Mouse (Mus musculus): ENCODE data around the gene Tmbim6.
A peak's percentile ranks its signal among the peaks of the same experiment; 100 is the strongest.
"Not testable (repeated sequence)": the region's sequence is repeated elsewhere in the genome, so short reads cannot be mapped to it uniquely, and the experiment has no call there.

Tmbim6 gene

DNA sequence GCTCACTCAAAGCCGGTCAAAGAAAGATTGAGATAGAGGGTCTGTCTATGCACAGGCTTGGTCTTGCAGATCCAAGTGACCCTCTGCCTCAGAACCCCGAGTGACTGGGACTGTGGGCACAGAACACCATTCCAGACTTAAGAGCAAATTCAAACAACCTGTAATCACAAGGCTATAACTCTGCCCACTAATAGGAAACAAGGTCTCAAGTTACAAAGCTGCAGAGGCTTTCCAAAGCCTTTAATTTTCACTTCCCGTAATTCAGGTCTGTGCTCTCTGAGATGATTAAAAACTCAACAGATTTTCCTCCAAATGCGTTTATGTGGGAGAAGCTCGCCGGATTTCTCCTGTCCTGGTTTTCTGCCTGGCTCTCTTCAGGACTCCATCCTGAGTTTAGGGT lies 8.6 kb upstream of the Tmbim6 start:
- no peak for DNase-seq (ENCODE audit: low spot score in 2 of 2)

DNA sequence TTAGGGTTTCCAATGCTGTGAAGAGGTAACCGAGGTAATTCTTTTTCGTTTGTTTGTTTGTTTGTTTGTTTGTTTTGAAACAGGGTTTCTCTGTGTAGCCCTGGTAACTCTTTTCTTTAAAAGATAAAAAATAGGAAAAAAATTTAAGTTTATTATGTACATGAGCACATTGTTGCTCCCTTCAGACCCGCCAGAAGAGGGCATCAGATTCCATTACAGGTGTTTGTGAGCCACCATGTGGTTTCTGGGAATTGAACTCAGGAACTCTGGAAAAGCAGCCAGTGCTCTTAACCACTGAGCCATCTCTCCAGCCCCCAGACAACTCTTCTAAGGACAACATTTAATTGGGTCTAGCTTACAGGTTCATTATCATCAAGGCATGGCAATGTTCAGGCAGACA lies 6.6 kb upstream of the Tmbim6 start:
- DNase-seq (ENCODE audit: low spot score in 2 of 2) = not testable (repeated sequence)

- no peak for DNase-seq (ENCODE audit: low spot score in 2 of 2)
Observed at GRCm38 (mm10) chr15:99386796-99387195, 5.9 kb upstream of the Tmbim6 start.

- no peak for DNase-seq (ENCODE audit: low spot score in 2 of 2)
Observed at GRCm38 (mm10) chr15:99387976-99388375, 4.7 kb upstream of the Tmbim6 start.

DNA sequence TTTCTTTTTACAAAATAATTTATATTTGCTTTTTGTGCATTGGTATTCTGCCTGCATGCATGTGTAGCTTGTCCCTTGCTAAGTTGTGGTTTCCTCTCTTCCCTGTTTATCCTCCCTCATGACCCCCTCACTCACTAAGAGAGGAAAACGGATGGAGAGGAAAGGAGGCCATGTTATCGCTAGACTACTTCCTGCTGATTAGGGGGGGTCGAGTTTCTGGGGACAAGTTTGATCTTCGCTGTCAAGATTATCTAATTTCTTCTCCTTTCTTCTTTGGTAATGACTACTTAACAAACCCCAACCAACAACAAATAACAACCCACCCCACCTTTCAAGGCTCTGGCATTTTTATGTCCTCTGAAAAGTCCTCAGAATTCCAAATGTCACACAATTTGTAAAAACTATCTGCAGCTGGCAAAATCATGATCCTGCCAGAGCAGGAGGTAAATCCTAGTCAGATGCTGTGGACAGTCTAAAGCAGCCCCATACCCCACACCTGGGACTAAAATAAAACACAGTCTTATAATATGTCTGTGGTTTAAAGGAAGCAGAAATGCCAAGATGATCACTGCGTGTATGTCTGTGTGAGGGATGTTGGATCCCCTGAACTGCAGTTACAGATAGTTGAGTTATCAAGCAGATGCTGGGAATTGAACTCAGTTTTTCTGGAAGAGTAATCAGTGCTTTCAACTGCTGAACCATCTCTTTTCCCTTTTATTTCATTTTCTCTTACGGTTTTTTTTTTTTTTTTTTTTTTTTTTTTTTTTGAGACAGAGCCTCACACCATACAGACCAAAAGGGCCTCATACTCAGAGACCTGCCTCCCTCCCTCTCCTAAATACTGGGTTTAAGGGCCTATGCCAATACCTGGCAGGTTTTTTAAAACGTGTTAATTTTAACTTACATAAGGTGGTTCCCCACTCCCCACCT lies 1.9 kb upstream of the Tmbim6 start:
- DNase-seq (ENCODE audit: low spot score in 2 of 2) = no peak

GRCm38 (mm10) chr15:99391975-99392374 lies 707 bp upstream of the Tmbim6 start:
- no peak for DNase-seq (ENCODE audit: low spot score in 2 of 2)

DNA sequence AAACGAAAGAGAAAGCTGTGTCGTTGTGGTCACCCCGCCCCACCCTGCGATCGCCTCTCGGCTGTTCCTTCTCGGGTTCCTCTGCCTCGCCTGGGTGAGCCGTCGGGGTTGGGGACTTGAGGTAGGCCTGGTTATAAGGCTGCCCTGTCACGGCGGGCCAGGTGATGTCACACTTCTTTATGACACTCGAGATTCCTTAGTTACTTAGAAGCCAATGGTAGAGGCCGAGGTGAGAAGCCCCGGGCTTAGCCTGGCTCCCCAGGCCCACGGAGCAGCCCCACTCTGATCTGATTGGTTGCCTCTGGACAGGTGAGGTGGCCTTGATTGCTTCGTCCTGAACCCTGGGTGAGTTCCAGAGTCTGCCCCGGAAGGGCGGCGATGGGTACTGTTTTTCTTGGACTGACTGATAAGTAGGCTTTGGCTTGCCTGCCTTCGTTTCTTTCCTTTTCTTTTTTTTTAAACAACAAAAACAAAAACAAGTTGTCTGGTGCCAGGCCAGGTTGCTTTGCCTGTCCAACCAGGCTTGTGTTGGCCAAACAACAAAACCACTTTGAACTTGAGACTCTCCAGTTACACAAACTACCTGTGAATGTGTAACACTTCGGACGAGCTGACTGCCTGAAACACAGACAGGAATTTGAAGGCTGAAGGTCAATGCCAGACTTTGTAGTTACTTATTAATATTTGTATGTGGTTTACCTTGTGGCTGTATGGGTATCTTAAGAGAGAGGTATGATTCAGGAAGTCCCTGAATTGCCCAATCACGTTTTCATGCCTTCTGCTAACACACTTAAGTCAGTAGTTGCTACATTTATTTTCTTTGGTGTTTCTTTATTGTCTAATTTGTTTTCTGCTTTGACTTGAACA lies 937 bp downstream of the Tmbim6 start:
- peak; percentile 89 for DNase-seq (ENCODE audit: low spot score in 2 of 2)

GRCm38 (mm10) chr15:99396462-99396861 lies 3.8 kb downstream of the Tmbim6 start:
- no peak for DNase-seq (ENCODE audit: low spot score in 2 of 2)

DNA sequence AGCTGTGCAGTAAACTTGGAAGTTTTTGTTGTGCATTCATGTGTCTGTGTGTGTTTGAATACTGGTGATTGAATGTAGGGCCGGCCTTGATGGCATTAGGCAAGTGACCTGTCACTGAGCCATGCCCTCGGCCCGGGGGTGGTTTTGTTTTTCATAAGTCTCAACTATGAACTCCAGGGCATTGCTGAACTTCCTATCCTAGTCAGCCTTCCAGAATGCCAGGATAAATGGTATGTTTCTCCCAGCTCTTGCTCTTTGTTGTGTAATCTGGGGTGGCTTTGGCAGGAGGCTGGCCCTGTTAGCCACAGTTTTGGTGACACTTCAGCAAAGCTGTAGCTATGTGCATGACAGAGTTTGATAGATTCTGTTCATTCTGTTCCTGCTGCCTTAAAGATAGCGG lies 4.2 kb downstream of the Tmbim6 start:
- DNase-seq (ENCODE audit: low spot score in 2 of 2) = no peak

GRCm38 (mm10) chr15:99397622-99398021 lies 4.9 kb downstream of the Tmbim6 start:
- no peak for DNase-seq (ENCODE audit: low spot score in 2 of 2)

DNA sequence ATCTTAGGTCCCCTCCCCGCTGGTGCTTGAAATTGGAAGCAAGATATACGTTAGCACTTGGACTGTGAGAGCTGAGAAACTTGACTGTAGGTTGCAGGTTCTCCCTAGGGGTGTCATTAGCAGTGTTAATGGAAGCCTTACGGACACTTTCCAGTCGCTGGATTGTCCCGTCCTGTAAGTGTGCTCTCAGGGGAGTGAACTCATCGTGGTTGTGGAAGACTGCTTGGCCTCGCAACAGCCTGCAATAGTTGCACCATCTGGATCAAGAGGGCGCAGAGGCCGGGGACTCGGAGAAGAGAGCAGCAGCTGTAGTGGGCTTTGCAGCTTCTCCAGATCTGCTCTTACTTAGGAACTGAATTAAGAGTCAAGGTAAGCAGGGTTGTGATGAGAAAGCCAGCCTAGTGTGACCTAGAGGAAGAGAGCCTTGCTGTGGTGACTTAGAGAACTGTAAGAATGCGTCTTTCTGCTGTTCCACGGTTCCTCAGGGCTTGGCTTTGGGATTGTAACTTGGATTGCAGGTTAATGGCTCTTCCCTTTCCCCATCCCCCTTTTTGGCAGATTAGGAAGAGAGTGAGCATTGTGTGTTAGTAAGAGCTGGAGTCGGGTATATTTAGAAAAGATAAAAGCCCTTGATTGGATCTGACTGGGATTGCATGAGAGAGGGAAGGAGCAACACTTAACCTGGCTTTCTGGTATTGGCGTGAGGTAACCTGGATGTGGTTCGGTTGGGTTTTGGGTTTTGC lies 7.0 kb downstream of the Tmbim6 start:
- DNase-seq (ENCODE audit: low spot score in 2 of 2) = no peak

- DNase-seq (ENCODE audit: low spot score in 2 of 2) = no peak
Observed at GRCm38 (mm10) chr15:99400602-99401001, 7.9 kb downstream of the Tmbim6 start.

- no peak for DNase-seq (ENCODE audit: low spot score in 2 of 2)
Observed at GRCm38 (mm10) chr15:99403159-99403889, 10.6 kb downstream of the Tmbim6 start.

DNA sequence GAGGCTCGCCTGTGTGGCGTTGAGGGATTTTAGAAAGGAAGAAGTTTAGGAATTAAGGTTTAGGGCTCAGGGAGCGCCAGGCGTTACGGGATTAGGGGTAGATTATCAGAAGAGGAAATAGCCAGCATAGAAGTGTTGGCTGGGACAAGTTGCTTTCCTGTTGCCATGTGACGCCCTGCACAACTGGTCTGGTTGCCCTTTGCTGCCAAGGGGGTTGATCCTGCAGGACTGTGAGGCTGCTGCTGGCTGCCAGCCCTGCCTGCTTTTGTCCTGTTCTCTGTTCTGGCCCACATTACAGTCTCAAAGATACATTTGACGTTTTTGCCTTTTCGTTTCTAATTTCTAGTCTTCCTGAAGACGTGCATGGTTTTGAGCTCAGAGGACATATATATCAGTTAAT lies 12.5 kb downstream of the Tmbim6 start:
- no peak for DNase-seq (ENCODE audit: low spot score in 2 of 2)

GRCm38 (mm10) chr15:99406986-99407570 lies 14.4 kb downstream of the Tmbim6 start:
- no peak for DNase-seq (ENCODE audit: low spot score in 2 of 2)

GRCm38 (mm10) chr15:99408845-99409244 lies 16.2 kb downstream of the Tmbim6 start:
- DNase-seq (ENCODE audit: low spot score in 2 of 2) = no peak

GRCm38 (mm10) chr15:99411747-99412146 lies 19.1 kb downstream of the Tmbim6 start:
- DNase-seq (ENCODE audit: low spot score in 2 of 2) = no peak

DNA sequence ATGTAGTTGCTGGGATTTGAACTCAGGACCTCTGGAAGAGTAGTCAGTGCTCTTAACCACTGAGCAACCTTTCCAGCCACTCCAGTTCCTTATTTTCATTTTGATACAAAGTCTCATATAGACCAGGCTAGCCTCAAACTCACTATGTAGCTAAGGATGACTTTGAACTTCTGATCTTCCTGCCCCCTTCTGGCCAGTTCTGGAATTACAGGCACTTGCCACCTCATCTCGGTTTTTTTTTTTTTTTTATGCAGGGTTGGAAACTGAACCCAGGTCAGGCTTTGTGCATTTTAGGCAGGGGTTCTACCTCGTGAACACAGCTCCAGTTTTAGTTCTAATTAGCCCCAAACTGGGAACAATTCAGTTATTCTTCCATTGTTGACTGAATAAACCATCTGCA lies 23.1 kb downstream of the Tmbim6 start:
- DNase-seq (ENCODE audit: low spot score in 2 of 2) = peak; percentile 62 to 70

GRCm38 (mm10) chr15:99416348-99416882 lies 23.7 kb downstream of the Tmbim6 start:
- DNase-seq (ENCODE audit: low spot score in 2 of 2) = peak; percentile 86 to 88

DNA sequence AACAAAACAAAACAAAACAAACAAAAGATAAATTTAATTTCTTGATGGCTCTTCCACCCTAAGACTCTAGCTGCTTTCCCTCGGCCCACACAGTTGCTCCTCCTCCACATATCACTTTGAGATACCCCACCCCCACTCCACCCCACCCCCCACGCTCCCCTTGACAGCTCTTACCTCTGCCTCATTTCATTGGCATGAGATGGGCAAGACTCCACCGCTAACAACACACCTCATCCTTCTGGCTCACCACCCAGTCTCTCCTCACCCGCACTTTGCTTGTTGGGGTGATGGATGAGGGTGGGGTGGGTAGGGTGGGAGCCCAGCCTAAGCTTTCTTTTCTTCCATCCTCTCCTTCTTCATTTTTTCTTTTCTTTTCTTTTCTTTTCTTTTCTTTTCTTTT lies 24.3 kb downstream of the Tmbim6 start:
- no peak for DNase-seq (ENCODE audit: low spot score in 2 of 2)

All from natural killer cell, adult 2 months (primary cell).